Mouse (Mus musculus): Measurements from ENCODE around the gene 4933415A04Rik.

DNA sequence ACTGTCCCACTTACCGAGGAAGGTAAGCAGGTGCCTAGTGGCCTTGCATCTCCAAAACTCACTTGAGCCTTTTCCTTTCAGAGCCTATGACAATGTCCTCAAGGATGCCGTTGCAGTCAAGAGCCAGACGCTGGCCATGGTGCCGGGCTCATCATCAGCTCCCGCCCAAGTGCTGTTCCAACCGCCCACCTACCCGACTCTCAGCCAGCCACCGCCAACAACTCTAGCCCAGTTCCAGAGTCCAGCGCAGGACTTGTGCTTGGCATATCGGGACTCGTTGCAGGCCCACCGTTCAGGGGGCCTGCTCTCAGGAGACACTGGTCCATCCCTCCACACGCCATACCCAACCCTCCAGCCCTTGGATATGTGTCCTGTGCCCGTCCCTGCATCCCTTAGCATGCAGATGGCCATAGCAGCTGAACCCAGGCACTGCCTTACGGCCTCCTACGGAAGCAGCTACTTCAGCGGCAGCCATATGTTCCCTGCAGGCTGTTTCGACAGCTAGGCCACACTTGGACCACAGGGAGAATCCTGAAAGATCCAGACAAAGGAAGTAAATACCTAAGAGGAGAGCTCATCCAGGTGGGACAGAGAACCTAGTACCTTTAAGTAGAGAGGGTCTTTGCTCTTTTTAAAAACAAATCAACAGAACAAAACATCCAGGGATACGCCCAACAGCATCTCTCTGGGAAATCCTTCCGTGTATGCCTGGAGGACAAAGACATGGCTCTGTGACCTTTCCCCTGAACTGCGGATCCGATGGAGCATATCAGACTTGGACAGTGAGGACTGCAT is 1.4 kb upstream of the 4933415A04Rik start:
- TF ChIP-seq CTCF (IDR thresholded peaks at IDR 0.05; ENCODE audit: borderline replicate concordance, control insufficient read depth, extremely low read depth, insufficient read depth, low read length, poor library complexity) (no peak), POLR2A (IDR thresholded peaks at IDR 0.05; ENCODE audit: control insufficient read depth, extremely low read depth, insufficient read depth, low read length, poor library complexity) (no peak)

Data from thymus, adult 2 months (tissue).